Mouse (Mus musculus) liver, postnatal 0 days (tissue): ENCODE results near the gene Rnft1.

Experiments used
- CTCF ChIP-seq: sonication (generic); IDR thresholded peaks from 2 replicates; pipeline ENCODE4 v1.5.1; 2016; ENCODE audit warnings: antibody characterized with exemption, low read depth
- EP300 ChIP-seq: IDR thresholded peaks from 2 replicates; pipeline ENCODE4 v1.6.1; 2016; ENCODE audit warnings: antibody characterized with exemption, low read depth, mild to moderate bottlenecking

GRCm38 (mm10) chr11:86457545-86457944 lies 26.9 kb upstream of the Rnft1 start:
- TF ChIP-seq EP300 (no peak), CTCF (no peak)
